Comparison of ENCODE assay signal across 8 mouse cellular contexts in genomic region chr2:166636867-166637672, GRCm38 (mm10).
DNase-seq lines count a peak whose midpoint lies in the region; ATAC-seq and TF ChIP-seq lines count a peak whose summit lies in the region.

No protein-coding gene starts in this region.

- H3K9ac ChIP-seq in forebrain, embryonic 14.5 days (ENCODE audit: low read length), result peak overlapping the region; percentile 13; the same call in 1 of the 2 replicates
- H3K9ac ChIP-seq in kidney, postnatal 0 days (ENCODE audit: low read depth, low read length), result no peak overlapping the region
- no peak overlapping the region for H3K9ac ChIP-seq in midbrain, postnatal 0 days (replicated peaks; ENCODE audit: low read length, poor library complexity, severe bottlenecking)
- H3K9ac ChIP-seq in liver, embryonic 11.5 days (ENCODE audit: low read depth, low read length), result no peak overlapping the region
- H3K9ac ChIP-seq in heart, embryonic 11.5 days (ENCODE audit: low read depth, low read length), result no peak overlapping the region

- no peaks in the 10 kb centered on the region for H3K9me3 ChIP-seq in forebrain, embryonic 14.5 days (replicated peaks; ENCODE audit: control insufficient read depth, low read length)
- no peaks in the 10 kb centered on the region for H3K9me3 ChIP-seq in kidney, postnatal 0 days (replicated peaks; ENCODE audit: low read length)
- no peaks in the 10 kb centered on the region for H3K9me3 ChIP-seq in midbrain, postnatal 0 days (ENCODE audit: low read length)
- H3K9me3 ChIP-seq in liver, embryonic 11.5 days (ENCODE audit: control insufficient read depth, low read length), result no peaks in the 10 kb centered on the region
- no peaks in the 10 kb centered on the region for H3K9me3 ChIP-seq in heart, embryonic 11.5 days (replicated peaks; ENCODE audit: control insufficient read depth, low read length)

- H3K36me3 ChIP-seq in forebrain, embryonic 14.5 days (ENCODE audit: control insufficient read depth, insufficient read depth, low read length), result peaks cover 18% of the 10 kb centered on the region
- no peaks in the 10 kb centered on the region for H3K36me3 ChIP-seq in kidney, postnatal 0 days (ENCODE audit: insufficient read depth, low read length)
- H3K36me3 ChIP-seq in midbrain, postnatal 0 days (ENCODE audit: insufficient read depth, low read length), result no peaks in the 10 kb centered on the region
- H3K36me3 ChIP-seq in liver, embryonic 11.5 days (ENCODE audit: control insufficient read depth, insufficient read depth, low read length), result peaks cover 2% of the 10 kb centered on the region; the same call in 1 of the 2 replicates
- peaks cover 5% of the 10 kb centered on the region; the same call in 1 of the 2 replicates for H3K36me3 ChIP-seq in heart, embryonic 11.5 days (ENCODE audit: control insufficient read depth, insufficient read depth, low read length)

- TF ChIP-seq CTCF in kidney, postnatal 0 days (IDR thresholded peaks at IDR 0.05; ENCODE audit: low read depth), result no peak
- no peak for TF ChIP-seq CTCF in midbrain, postnatal 0 days (IDR thresholded peaks at IDR 0.05)

- peaks cover 15% of the 10 kb centered on the region; the same call in 1 of the 2 replicates for H3K4me1 ChIP-seq in forebrain, embryonic 14.5 days (ENCODE audit: control insufficient read depth, insufficient read depth, low read length)
- H3K4me1 ChIP-seq in kidney, postnatal 0 days (replicated peaks; ENCODE audit: insufficient read depth, low read length), result 0 out of 2 replicates have a peak, but pooled peaks cover 3% of the 10 kb centered on the region
- no peaks in the 10 kb centered on the region for H3K4me1 ChIP-seq in midbrain, postnatal 0 days (ENCODE audit: insufficient read depth, low read length)
- H3K4me1 ChIP-seq in liver, embryonic 11.5 days (replicated peaks; ENCODE audit: control insufficient read depth, insufficient read depth, low read length), result peaks cover 3% of the 10 kb centered on the region
- H3K4me1 ChIP-seq in heart, embryonic 11.5 days (ENCODE audit: control insufficient read depth, insufficient read depth, low read length), result peaks cover 13% of the 10 kb centered on the region; the same call in 1 of the 2 replicates

- peak; percentile 85 for DNase-seq in cerebellum, adult 9-11 months
- peak; percentile 81 for DNase-seq in forebrain, embryonic 14.5 days (ENCODE audit: low spot score)
- no peak for DNase-seq in kidney, postnatal 0 days (ENCODE audit: low spot score)
- peak; percentile 60 for DNase-seq in midbrain, postnatal 0 days (ENCODE audit: low spot score)
- no peak for DNase-seq in ovary, postnatal 10 days (ENCODE audit: low spot score)
- no peak for DNase-seq in liver, embryonic 11.5 days (ENCODE audit: low spot score)
- no peak for DNase-seq in lung, postnatal 10 days

- peak; percentile 85 for ATAC-seq in forebrain, embryonic 14.5 days
- ATAC-seq in kidney, postnatal 0 days (replicated peaks; ENCODE audit: low FRiP score, low read depth), result 0 out of 2 replicates have a peak, but pooled peaks have one; percentile 42
- ATAC-seq in midbrain, postnatal 0 days (ENCODE audit: low FRiP score), result no peak; the same call in 1 of the 2 replicates
- ATAC-seq in liver, embryonic 11.5 days (replicated peaks; ENCODE audit: low FRiP score), result no peak
- no peak for ATAC-seq in heart, embryonic 11.5 days (replicated peaks; ENCODE audit: insufficient number of reproducible peaks, low FRiP score, low TSS enrichment)

- 48% methylated on average over 17 of the region's 17 CpGs for WGBS in forebrain, embryonic 14.5 days
- WGBS in kidney, postnatal 0 days, result 47% methylated on average over 17 of the region's 17 CpGs
- 52% methylated on average over 17 of the region's 17 CpGs for WGBS in midbrain, postnatal 0 days
- 80% methylated on average over 17 of the region's 17 CpGs for WGBS in liver, embryonic 11.5 days
- WGBS in heart, embryonic 11.5 days (ENCODE audit: insufficient replicate concordance), result 84% methylated on average over 17 of the region's 17 CpGs

- peak overlapping the region; percentile 69 for H3K27ac ChIP-seq in forebrain, embryonic 14.5 days (ENCODE audit: low read depth, low read length)
- H3K27ac ChIP-seq in kidney, postnatal 0 days, result no peak overlapping the region
- no peak overlapping the region for H3K27ac ChIP-seq in midbrain, postnatal 0 days (ENCODE audit: low read depth, low read length)
- no peak overlapping the region for H3K27ac ChIP-seq in liver, embryonic 11.5 days (ENCODE audit: low read depth, low read length)
- no peak overlapping the region for H3K27ac ChIP-seq in heart, embryonic 11.5 days (ENCODE audit: low read depth, low read length)

- H3K4me2 ChIP-seq in forebrain, embryonic 14.5 days (ENCODE audit: low read length), result no peak overlapping the region
- no peak overlapping the region for H3K4me2 ChIP-seq in kidney, postnatal 0 days (ENCODE audit: low read length)
- H3K4me2 ChIP-seq in midbrain, postnatal 0 days (ENCODE audit: low read depth, low read length, poor library complexity, severe bottlenecking), result no peak overlapping the region
- no peak overlapping the region for H3K4me2 ChIP-seq in liver, embryonic 11.5 days
- H3K4me2 ChIP-seq in heart, embryonic 11.5 days, result no peak overlapping the region

- H3K4me3 ChIP-seq in forebrain, embryonic 14.5 days (ENCODE audit: low read depth, low read length), result no peak overlapping the region
- H3K4me3 ChIP-seq in kidney, postnatal 0 days (replicated peaks; ENCODE audit: low read depth, low read length), result no peak overlapping the region
- no peak overlapping the region for H3K4me3 ChIP-seq in midbrain, postnatal 0 days (ENCODE audit: low read depth, low read length)
- H3K4me3 ChIP-seq in liver, embryonic 11.5 days (ENCODE audit: low read depth, low read length), result no peak overlapping the region
- no peak overlapping the region for H3K4me3 ChIP-seq in heart, embryonic 11.5 days (ENCODE audit: low read depth, low read length)

- no peaks in the 10 kb centered on the region for H3K27me3 ChIP-seq in forebrain, embryonic 14.5 days (replicated peaks; ENCODE audit: control insufficient read depth, insufficient read depth, low read length)
- H3K27me3 ChIP-seq in kidney, postnatal 0 days (ENCODE audit: insufficient read depth, low read length), result no peaks in the 10 kb centered on the region
- H3K27me3 ChIP-seq in midbrain, postnatal 0 days (ENCODE audit: insufficient read depth, low read length), result no peaks in the 10 kb centered on the region
- no peaks in the 10 kb centered on the region for H3K27me3 ChIP-seq in liver, embryonic 11.5 days (replicated peaks; ENCODE audit: control insufficient read depth, insufficient read depth, low read length)
- no peaks in the 10 kb centered on the region for H3K27me3 ChIP-seq in heart, embryonic 11.5 days (ENCODE audit: control insufficient read depth, insufficient read depth, low read length)

Comparison
In these comparisons a context has a peak if more than half of its experiments do, and no peak if none do; other contexts are left out.
1. DNase-seq: peak in cerebellum, adult 9-11 months (single experiment), forebrain, embryonic 14.5 days (single experiment) and midbrain, postnatal 0 days (single experiment); none in kidney, postnatal 0 days (single experiment), ovary, postnatal 10 days (single experiment), liver, embryonic 11.5 days (single experiment) and lung, postnatal 10 days (single experiment).
2. ATAC-seq: peak in forebrain, embryonic 14.5 days (single experiment) and kidney, postnatal 0 days (single experiment); none in midbrain, postnatal 0 days (single experiment), liver, embryonic 11.5 days (single experiment) and heart, embryonic 11.5 days (single experiment).